Mouse (Mus musculus) ovary, postnatal 36 days (tissue): ENCODE data around the gene Rnf25.

Experiments used
- DNase-seq: peaks from one replicate; pipeline ENCODE4 v3.0.0; 2022; ENCODE audit warnings: low spot score, mixed read lengths

The Rnf25 gene

GRCm38 (mm10) chr1:74601267-74601962 is at the start of gene Rnf25, which contains the start of gene Stk36:
TSS of gene Rnf25 (minus strand) at chr1:74601397.
TSS of gene Stk36 (plus strand) at chr1:74601445.
- peak; percentile 78 for DNase-seq

- no peak for DNase-seq
Measured at GRCm38 (mm10) chr1:74643926-74644325, 42.7 kb upstream of the Rnf25 start.

GRCm38 (mm10) chr1:74643524-74643923 is 42.3 kb upstream of the Rnf25 start:
- no peak for DNase-seq

GRCm38 (mm10) chr1:74632734-74633133 is 31.5 kb upstream of the Rnf25 start:
- DNase-seq, result no peak

- DNase-seq, result no peak
Measured at GRCm38 (mm10) chr1:74628001-74628400, 26.8 kb upstream of the Rnf25 start.

GRCm38 (mm10) chr1:74626076-74626475 is 24.9 kb upstream of the Rnf25 start:
- no peak for DNase-seq

GRCm38 (mm10) chr1:74624183-74624582 is 23.0 kb upstream of the Rnf25 start:
- no peak for DNase-seq

- DNase-seq, result no peak
Measured at GRCm38 (mm10) chr1:74600501-74601266, 513 bp downstream of the Rnf25 start.

GRCm38 (mm10) chr1:74594434-74594833 is 6.8 kb downstream of the Rnf25 start:
- DNase-seq, result no peak

- DNase-seq, result peak; percentile 97
Measured at GRCm38 (mm10) chr1:74587773-74588445, 13.3 kb downstream of the Rnf25 start, which contains the start of the genes Zfp142 and Bcs1l. TSS of gene Zfp142 (minus strand) at chr1:74588246. TSS of gene Bcs1l (plus strand) at chr1:74588289.

GRCm38 (mm10) chr1:74587233-74587772 is 13.9 kb downstream of the Rnf25 start:
- DNase-seq, result no peak

GRCm38 (mm10) chr1:74584616-74585398 is 16.4 kb downstream of the Rnf25 start:
- DNase-seq, result no peak

GRCm38 (mm10) chr1:74582621-74583020 is 18.6 kb downstream of the Rnf25 start:
- no peak for DNase-seq

GRCm38 (mm10) chr1:74569739-74570719 is 31.2 kb downstream of the Rnf25 start:
- no peak for DNase-seq

- DNase-seq, result no peak
Measured at GRCm38 (mm10) chr1:74565834-74566233, 35.4 kb downstream of the Rnf25 start.

GRCm38 (mm10) chr1:74559061-74559460 is 42.1 kb downstream of the Rnf25 start:
- no peak for DNase-seq

GRCm38 (mm10) chr1:74544184-74544583 is 57.0 kb downstream of the Rnf25 start, which contains the start of gene Usp37:
TSS of gene Usp37 (minus strand) at chr1:74544284.
- DNase-seq, result no peak
